Mouse (Mus musculus): ENCODE data around the gene Ctf2. TPM values are rescaled to one million over a fixed set of nuclear protein-coding genes. Genes with fewer than 3 reads are reported as not detected.
"Not testable (repeated sequence)": the region's sequence is repeated elsewhere in the genome, so short reads cannot be mapped to it uniquely, and the experiment has no call there.

The Ctf2 gene
- polyA plus RNA-seq, 1 experiment from 2014 or later: 0.08 TPM

- Histone ChIP-seq H3K9ac (replicated peaks; ENCODE audit: low read depth) (no peak overlapping the region), H3K27ac (ENCODE audit: low read length) (no peak overlapping the region)
- TF ChIP-seq EP300 (IDR thresholded peaks at IDR 0.05) (no peak), CTCF (IDR thresholded peaks at IDR 0.05) (no peak)
Measured at GRCm38 (mm10) chr7:127705706-127706105, 26.3 kb downstream of the Ctf2 start.

GRCm38 (mm10) chr7:127704598-127704997 lies 27.4 kb downstream of the Ctf2 start:
- no peak overlapping the region for H3K4me2 ChIP-seq (replicated peaks; ENCODE audit: low read depth, low read length)
- 71% methylated on average over 6 of the region's 6 CpGs for WGBS
- peaks cover 4% of the 10 kb centered on the region; the same call in 1 of the 2 replicates for H3K4me1 ChIP-seq (ENCODE audit: insufficient read depth, low read depth, low read length)
- H3K27me3 ChIP-seq (replicated peaks; ENCODE audit: insufficient read depth, low read length): no peaks in the 10 kb centered on the region
- H3K27ac ChIP-seq (ENCODE audit: low read length): no peak overlapping the region
- no peak overlapping the region for H3K4me3 ChIP-seq (ENCODE audit: low read depth, low read length)
- TF ChIP-seq CTCF (IDR thresholded peaks at IDR 0.05) (no peak), EP300 (IDR thresholded peaks at IDR 0.05) (no peak)
- ATAC-seq (no peak), DNase-seq (ENCODE audit: low spot score) (no peak)
- no peak overlapping the region for H3K9ac ChIP-seq (replicated peaks; ENCODE audit: low read depth)
- H3K36me3 ChIP-seq (ENCODE audit: insufficient read depth, low read length): peaks cover 25% of the 10 kb centered on the region
- no peaks in the 10 kb centered on the region for H3K9me3 ChIP-seq (ENCODE audit: low read length)

More at GRCm38 (mm10) chr7:127705706-127706105, 26.3 kb downstream of the Ctf2 start:
- no peak overlapping the region for H3K4me2 ChIP-seq (replicated peaks; ENCODE audit: low read depth, low read length)
- no peaks in the 10 kb centered on the region for H3K27me3 ChIP-seq (replicated peaks; ENCODE audit: insufficient read depth, low read length)
- no peak for ATAC-seq
- WGBS: 75% methylated on average over 4 of the region's 4 CpGs
- H3K4me1 ChIP-seq (ENCODE audit: insufficient read depth, low read depth, low read length): peaks cover 4% of the 10 kb centered on the region; the same call in 1 of the 2 replicates
- no peak for DNase-seq (ENCODE audit: low spot score)
- H3K4me3 ChIP-seq (ENCODE audit: low read depth, low read length): no peak overlapping the region
- H3K36me3 ChIP-seq (ENCODE audit: insufficient read depth, low read length): peaks cover 25% of the 10 kb centered on the region
- no peaks in the 10 kb centered on the region for H3K9me3 ChIP-seq (ENCODE audit: low read length)

GRCm38 (mm10) chr7:127703561-127704178 lies 28.3 kb downstream of the Ctf2 start:
- no peak for ATAC-seq
- H3K4me3 ChIP-seq (ENCODE audit: low read depth, low read length): no peak overlapping the region
- 87% methylated on average over 8 of the region's 8 CpGs for WGBS

GRCm38 (mm10) chr7:127700712-127701331 lies 31.1 kb downstream of the Ctf2 start:
- no peak for ATAC-seq

More at GRCm38 (mm10) chr7:127703561-127704178, 28.3 kb downstream of the Ctf2 start:
- Histone ChIP-seq H3K27me3 (replicated peaks; ENCODE audit: insufficient read depth, low read length) (no peaks in the 10 kb centered on the region), H3K4me1 (ENCODE audit: insufficient read depth, low read depth, low read length) (no peaks in the 10 kb centered on the region; the same call in 1 of the 2 replicates), H3K4me2 (replicated peaks; ENCODE audit: low read depth, low read length) (no peak overlapping the region), H3K36me3 (ENCODE audit: insufficient read depth, low read length) (peaks cover 25% of the 10 kb centered on the region), H3K27ac (ENCODE audit: low read length) (no peak overlapping the region), H3K9ac (replicated peaks; ENCODE audit: low read depth) (no peak overlapping the region), H3K9me3 (ENCODE audit: low read length) (no peaks in the 10 kb centered on the region)
- TF ChIP-seq EP300 (IDR thresholded peaks at IDR 0.05) (no peak), CTCF (IDR thresholded peaks at IDR 0.05) (no peak)
- DNase-seq (ENCODE audit: low spot score): no peak

GRCm38 (mm10) chr7:127698986-127699385 lies 33.0 kb downstream of the Ctf2 start:
- Histone ChIP-seq H3K9me3 (ENCODE audit: low read length) (no peaks in the 10 kb centered on the region), H3K9ac (replicated peaks; ENCODE audit: low read depth) (no peak overlapping the region), H3K4me2 (replicated peaks; ENCODE audit: low read depth, low read length) (no peak overlapping the region), H3K27me3 (replicated peaks; ENCODE audit: insufficient read depth, low read length) (no peaks in the 10 kb centered on the region), H3K27ac (ENCODE audit: low read length) (no peak overlapping the region), H3K4me3 (ENCODE audit: low read depth, low read length) (no peak overlapping the region), H3K36me3 (ENCODE audit: insufficient read depth, low read length) (peaks cover 4% of the 10 kb centered on the region; the same call in 1 of the 2 replicates), H3K4me1 (ENCODE audit: insufficient read depth, low read depth, low read length) (no peaks in the 10 kb centered on the region)
- DNase-seq (ENCODE audit: low spot score) (no peak), ATAC-seq (no peak)
- TF ChIP-seq EP300 (IDR thresholded peaks at IDR 0.05): no peak
- TF ChIP-seq CTCF (IDR thresholded peaks at IDR 0.05): no peak
- 74% methylated on average over 6 of the region's 6 CpGs for WGBS

More at GRCm38 (mm10) chr7:127700712-127701331, 31.1 kb downstream of the Ctf2 start:
- 42% methylated on average over 3 of the region's 3 CpGs for WGBS
- Histone ChIP-seq H3K9ac (replicated peaks; ENCODE audit: low read depth) (no peak overlapping the region), H3K4me3 (ENCODE audit: low read depth, low read length) (no peak overlapping the region), H3K4me1 (ENCODE audit: insufficient read depth, low read depth, low read length) (no peaks in the 10 kb centered on the region), H3K36me3 (ENCODE audit: insufficient read depth, low read length) (peaks cover 18% of the 10 kb centered on the region), H3K27ac (ENCODE audit: low read length) (no peak overlapping the region), H3K27me3 (replicated peaks; ENCODE audit: insufficient read depth, low read length) (no peaks in the 10 kb centered on the region), H3K4me2 (replicated peaks; ENCODE audit: low read depth, low read length) (no peak overlapping the region), H3K9me3 (ENCODE audit: low read length) (no peaks in the 10 kb centered on the region)
- TF ChIP-seq EP300 (IDR thresholded peaks at IDR 0.05): no peak
- TF ChIP-seq CTCF (IDR thresholded peaks at IDR 0.05): no peak
- DNase-seq (ENCODE audit: low spot score): no peak

- not testable (repeated sequence) for H3K4me1 ChIP-seq (ENCODE audit: insufficient read depth, low read depth, low read length); ATAC-seq; H3K27me3 ChIP-seq (replicated peaks; ENCODE audit: insufficient read depth, low read length); H3K27ac ChIP-seq (ENCODE audit: low read length); DNase-seq (ENCODE audit: low spot score); H3K4me3 ChIP-seq (ENCODE audit: low read depth, low read length); H3K9ac ChIP-seq (replicated peaks; ENCODE audit: low read depth); H3K4me2 ChIP-seq (replicated peaks; ENCODE audit: low read depth, low read length); H3K36me3 ChIP-seq (ENCODE audit: insufficient read depth, low read length); H3K9me3 ChIP-seq (ENCODE audit: low read length)
- 85% methylated on average over 7 of the region's 7 CpGs for WGBS
Measured at GRCm38 (mm10) chr7:127693730-127694129, 38.2 kb downstream of the Ctf2 start.

Data from lung, postnatal 0 days (tissue).